Mouse (Mus musculus) spleen, adult 12 weeks (tissue): Measurements from ENCODE around the gene Nfasc.

ENCODE experiments used
- DNase-seq: peaks from one replicate; pipeline ENCODE4 v3.0.0; 2022; ENCODE audit warnings: low spot score

The Nfasc gene

GRCm38 (mm10) chr1:132581845-132582839 lies 159.5 kb downstream of the Nfasc start:
- DNase-seq: no peak

- DNase-seq: no peak
Measured at GRCm38 (mm10) chr1:132580063-132580462, 161.5 kb downstream of the Nfasc start.

GRCm38 (mm10) chr1:132576845-132577244 lies 164.8 kb downstream of the Nfasc start:
- no peak for DNase-seq

GRCm38 (mm10) chr1:132572851-132573250 lies 168.7 kb downstream of the Nfasc start:
- DNase-seq: no peak

GRCm38 (mm10) chr1:132571613-132572012 lies 170.0 kb downstream of the Nfasc start:
- no peak for DNase-seq

- no peak for DNase-seq
Measured at GRCm38 (mm10) chr1:132570906-132571305, 170.7 kb downstream of the Nfasc start.

- no peak for DNase-seq
Measured at GRCm38 (mm10) chr1:132570068-132570780, 171.4 kb downstream of the Nfasc start.

- DNase-seq: no peak
Measured at GRCm38 (mm10) chr1:132569516-132569915, 172.1 kb downstream of the Nfasc start.

- no peak for DNase-seq
Measured at GRCm38 (mm10) chr1:132567336-132568125, 174.1 kb downstream of the Nfasc start.

GRCm38 (mm10) chr1:132565766-132566165 lies 175.8 kb downstream of the Nfasc start:
- DNase-seq: no peak

GRCm38 (mm10) chr1:132564946-132565345 lies 176.7 kb downstream of the Nfasc start:
- no peak for DNase-seq

GRCm38 (mm10) chr1:132562337-132562795 lies 179.2 kb downstream of the Nfasc start:
- no peak for DNase-seq

- no peak for DNase-seq
Measured at GRCm38 (mm10) chr1:132560907-132561700, 180.5 kb downstream of the Nfasc start.

- DNase-seq: no peak
Measured at GRCm38 (mm10) chr1:132559045-132559444, 182.6 kb downstream of the Nfasc start.

GRCm38 (mm10) chr1:132557901-132558631 lies 183.5 kb downstream of the Nfasc start:
- DNase-seq: no peak

GRCm38 (mm10) chr1:132543789-132544188 lies 197.8 kb downstream of the Nfasc start:
- DNase-seq: no peak

- no peak for DNase-seq
Measured at GRCm38 (mm10) chr1:132542762-132543306, 198.8 kb downstream of the Nfasc start, which contains the start of gene Cntn2. Gene Cntn2 (minus strand): TSS chr1:132543256.

GRCm38 (mm10) chr1:132541824-132542599 lies 199.6 kb downstream of the Nfasc start:
- DNase-seq: no peak

- DNase-seq: no peak
Measured at GRCm38 (mm10) chr1:132541171-132541823, 200.3 kb downstream of the Nfasc start.
